Mouse (Mus musculus) forebrain, embryonic 14.5 days (tissue): ENCODE results near the gene Gzmk. TPM values are rescaled to one million over a fixed set of nuclear protein-coding genes. Genes with fewer than 3 reads are reported as not detected.
A peak's percentile ranks its signal among the peaks of the same experiment; 100 is the strongest.

Experiments
- ATAC-seq: fragments of 200-750 bp; cut with Nextera tagmentation; 2 replicates; pipeline ENCODE4 v1.8.0; 2017; ENCODE audit warnings: mild to moderate bottlenecking, moderate library complexity
- DNase-seq: peaks from one replicate; pipeline ENCODE4 v3.0.0-alpha.2; 2015; ENCODE audit warnings: low spot score
- H3K27ac ChIP-seq: fragments of 300-500 bp; sonication (generic); 2 replicates; pipeline ENCODE4 v1.5.1; 2014; ENCODE audit warnings: low read depth, mild to moderate bottlenecking, control low read depth, low read length, moderate library complexity
- H3K27me3 ChIP-seq: fragments of 300-500 bp; sonication (generic); replicated peaks from 2 replicates; pipeline ENCODE4 v1.6.1; 2014; ENCODE audit warnings: low read length, control low read depth, mixed read lengths; ENCODE audit not compliant: control insufficient read depth, insufficient read depth
- H3K36me3 ChIP-seq: fragments of 300-500 bp; sonication (generic); 2 replicates; pipeline ENCODE4 v1.6.1; 2014; ENCODE audit warnings: low read length, control low read depth; ENCODE audit not compliant: control insufficient read depth, insufficient read depth
- H3K4me1 ChIP-seq: fragments of 300-500 bp; sonication (generic); 2 replicates; pipeline ENCODE4 v1.6.1; 2014; ENCODE audit warnings: antibody characterized with exemption, low read length, control low read depth; ENCODE audit not compliant: control insufficient read depth, insufficient read depth
- H3K4me2 ChIP-seq: fragments of 300-500 bp; sonication (generic); 2 replicates; pipeline ENCODE4 v1.6.1; 2014; ENCODE audit warnings: mild to moderate bottlenecking, control low read depth, low read length
- H3K4me3 ChIP-seq: fragments of 300-500 bp; sonication (generic); 2 replicates; pipeline ENCODE4 v1.5.1; 2014; ENCODE audit warnings: low read depth, low read length, control low read depth
- H3K9ac ChIP-seq: fragments of 300-500 bp; sonication (generic); 2 replicates; pipeline ENCODE4 v1.6.1; 2014; ENCODE audit warnings: mild to moderate bottlenecking, low read length, control low read depth, moderate library complexity
- H3K9me3 ChIP-seq: fragments of 300-500 bp; sonication (generic); replicated peaks from 2 replicates; pipeline ENCODE4 v1.6.1; 2016; ENCODE audit warnings: low read length, control low read depth, mixed read lengths; ENCODE audit not compliant: control insufficient read depth
- WGBS: fragments of 180-500 bp; shearing (Covaris S2); extraction: QIAGEN DNeasy Blood & Tissue Kit; methylation state at CpG from one replicate; pipeline ENCODE4 v1.1.7; 2014; 5-methylcytosine and 5-hydroxymethylcytosine counted together
- polyA plus RNA-seq: library from polyadenylated mRNA; unstranded; fragments of >200 nt; fragmentation: Nextera tagmentation; extraction: Ambion mirVana; gene quantifications from 2 replicates; pipeline ENCODE4 v1.2.1, GENCODE M21; 2014

The Gzmk gene
- polyA plus RNA-seq, 1 experiment from 2014 or later: not detected

DNA sequence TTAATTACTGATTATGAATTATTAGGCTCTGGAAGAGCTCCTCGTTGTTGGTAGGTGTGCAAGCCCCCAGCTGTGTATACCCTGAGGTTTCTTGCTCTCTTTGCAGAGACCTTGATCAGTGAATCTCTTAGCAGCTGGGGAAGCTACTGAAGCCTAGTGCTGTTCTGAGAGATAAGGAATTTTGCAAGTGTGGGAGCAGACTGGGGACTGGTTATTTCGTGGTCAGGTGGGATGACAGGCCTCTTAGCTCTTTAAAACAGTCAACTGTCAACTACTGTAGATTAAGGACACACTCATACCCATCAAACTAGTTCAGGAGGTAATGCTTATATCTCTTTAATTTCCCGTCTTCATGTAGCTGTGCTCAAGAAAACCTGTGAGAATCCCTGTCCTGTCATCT lies 13.3 kb downstream of the Gzmk start:
- DNase-seq (no peak), ATAC-seq (no peak)
- Histone ChIP-seq H3K9me3 (no peaks in the 10 kb centered on the region), H3K4me2 (no peak overlapping the region), H3K9ac (no peak overlapping the region), H3K4me1 (no peaks in the 10 kb centered on the region), H3K36me3 (no peaks in the 10 kb centered on the region), H3K4me3 (no peak overlapping the region), H3K27me3 (no peaks in the 10 kb centered on the region), H3K27ac (no peak overlapping the region)
- 79% methylated on average over 3 of the region's 3 CpGs for WGBS

DNA sequence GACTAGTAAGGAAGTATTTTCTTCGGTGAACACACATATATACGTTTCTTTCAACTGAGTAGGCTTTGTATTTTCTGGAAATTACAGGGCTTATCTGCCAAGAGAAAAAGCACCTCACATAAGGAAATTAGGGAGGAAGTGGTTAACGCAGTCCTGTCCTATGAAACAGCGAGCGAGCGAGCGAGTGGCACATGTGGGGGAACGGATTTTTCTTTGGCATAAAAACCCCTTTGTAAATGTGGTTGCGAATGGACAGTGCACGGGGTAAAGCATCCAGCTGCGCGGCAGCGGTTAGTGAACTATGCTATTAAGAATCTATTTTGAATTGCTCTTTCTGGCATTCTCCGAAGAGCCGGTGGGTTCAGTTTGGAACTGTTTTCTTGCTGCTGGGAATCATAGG lies 14.4 kb downstream of the Gzmk start:
- Histone ChIP-seq H3K4me3 (no peak overlapping the region), H3K27ac (no peak overlapping the region), H3K4me1 (no peaks in the 10 kb centered on the region), H3K4me2 (no peak overlapping the region), H3K9me3 (no peaks in the 10 kb centered on the region), H3K9ac (no peak overlapping the region), H3K36me3 (no peaks in the 10 kb centered on the region), H3K27me3 (no peaks in the 10 kb centered on the region)
- DNase-seq: no peak
- no peak for ATAC-seq
- WGBS: 61% methylated on average over 15 of the region's 15 CpGs

DNA sequence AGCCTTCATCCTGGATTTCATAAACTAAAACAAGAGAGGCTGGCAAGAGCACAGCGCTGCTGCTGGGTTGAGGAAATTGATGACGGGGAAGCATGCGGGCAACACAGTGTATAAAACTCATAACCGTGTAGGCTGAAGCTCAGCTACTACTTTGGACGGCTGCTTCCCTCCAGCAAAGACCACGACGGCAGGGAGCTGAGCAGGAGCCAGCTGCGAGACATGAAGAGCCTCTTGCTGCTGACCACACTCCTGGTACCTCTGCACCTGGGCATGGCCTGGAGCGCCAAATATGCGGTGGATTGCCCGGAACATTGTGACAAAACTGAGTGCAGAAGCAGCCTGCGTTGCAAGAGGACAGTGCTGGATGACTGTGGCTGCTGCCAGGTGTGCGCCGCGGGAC lies 16.1 kb downstream of the Gzmk start, which contains the start of gene Esm1:
TSS of gene Esm1 (plus strand) at position 36 of the 400 bp plus-strand sequence.
- Histone ChIP-seq H3K4me3 (no peak within 1 kb of the TSS), H3K9ac (0 out of 2 replicates have a peak within 1 kb of the TSS, but pooled peaks have one; percentile 8), H3K27ac (no peak within 1 kb of the TSS), H3K27me3 (no peaks in the 10 kb centered on the region), H3K4me2 (no peak within 1 kb of the TSS), H3K4me1 (no peaks in the 10 kb centered on the region), H3K9me3 (no peaks in the 10 kb centered on the region), H3K36me3 (no peaks in the 10 kb centered on the region)
- ATAC-seq: no peak
- 57% methylated on average over 15 of the region's 15 CpGs for WGBS
- no peak for DNase-seq

DNA sequence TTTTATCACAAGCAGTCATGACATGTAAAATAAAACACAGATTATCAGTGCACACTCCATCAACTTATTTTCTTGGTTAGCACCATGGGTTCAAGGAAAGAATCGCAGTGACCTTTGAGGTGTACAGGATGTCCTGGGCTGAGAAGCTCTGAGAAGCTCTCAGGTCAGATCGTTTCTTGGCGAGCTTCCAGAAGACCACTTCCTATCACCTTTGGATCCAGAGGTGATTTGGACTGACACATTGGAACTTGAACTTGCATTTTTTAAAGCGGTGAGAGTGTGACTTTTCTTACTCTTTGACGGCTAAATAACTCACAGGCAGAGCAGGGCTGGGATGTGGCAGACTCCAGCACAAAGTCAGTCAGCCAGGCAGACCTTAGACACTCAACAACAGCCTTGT lies 20.4 kb downstream of the Gzmk start:
- Histone ChIP-seq H3K36me3 (no peaks in the 10 kb centered on the region), H3K4me1 (no peaks in the 10 kb centered on the region), H3K9me3 (no peaks in the 10 kb centered on the region), H3K4me2 (no peak overlapping the region), H3K27ac (no peak overlapping the region), H3K4me3 (no peak overlapping the region), H3K27me3 (no peaks in the 10 kb centered on the region), H3K9ac (no peak overlapping the region)
- WGBS: 93% methylated on average over 5 of the region's 5 CpGs
- no peak for DNase-seq
- ATAC-seq: no peak

DNA sequence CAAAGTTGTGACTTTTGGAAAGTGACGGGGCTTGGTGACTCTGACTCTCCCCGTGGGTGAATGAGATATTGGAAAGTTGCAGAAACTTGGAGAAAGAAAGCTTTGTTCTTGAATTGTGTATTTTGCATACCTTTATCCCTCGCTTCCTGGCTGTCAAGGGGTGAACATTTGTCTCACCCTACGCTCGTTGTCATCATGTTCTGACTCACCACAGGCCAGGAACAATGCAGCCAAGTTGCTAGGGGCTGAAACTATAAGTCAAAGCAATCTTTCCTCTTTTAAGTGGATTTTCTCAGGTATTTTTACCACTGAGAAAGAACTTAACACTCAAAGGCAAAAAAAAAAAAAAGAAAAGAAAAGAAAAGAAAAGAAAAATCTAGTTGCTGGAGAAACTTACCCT lies 22.6 kb downstream of the Gzmk start:
- Histone ChIP-seq H3K4me3 (no peak overlapping the region), H3K9me3 (no peaks in the 10 kb centered on the region), H3K27ac (no peak overlapping the region), H3K4me1 (no peaks in the 10 kb centered on the region), H3K4me2 (no peak overlapping the region), H3K36me3 (no peaks in the 10 kb centered on the region), H3K27me3 (no peaks in the 10 kb centered on the region), H3K9ac (no peak overlapping the region)
- WGBS: 70% methylated on average over 5 of the region's 5 CpGs
- ATAC-seq: no peak
- no peak for DNase-seq

DNA sequence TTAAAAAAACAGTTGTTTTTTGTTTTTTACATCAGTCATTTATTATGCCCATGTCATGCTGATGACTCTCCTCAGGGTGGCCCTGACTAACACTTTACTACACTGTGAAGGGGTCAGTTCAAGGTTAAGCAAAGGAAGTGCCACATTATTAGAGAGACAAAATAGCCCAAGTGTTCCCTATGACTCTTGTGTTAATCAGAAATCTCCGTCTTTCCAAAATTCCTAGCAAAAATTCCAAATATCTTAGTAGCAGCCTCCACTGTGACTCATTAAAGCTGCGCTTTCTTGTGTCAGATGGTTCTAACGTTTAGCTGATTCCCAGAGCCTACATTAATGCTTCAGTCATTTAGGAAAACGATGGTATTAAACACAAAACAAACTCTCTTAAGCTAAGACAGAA lies 23.5 kb downstream of the Gzmk start:
- H3K27me3 ChIP-seq: no peaks in the 10 kb centered on the region
- WGBS: 74% methylated on average over 4 of the region's 4 CpGs

DNA sequence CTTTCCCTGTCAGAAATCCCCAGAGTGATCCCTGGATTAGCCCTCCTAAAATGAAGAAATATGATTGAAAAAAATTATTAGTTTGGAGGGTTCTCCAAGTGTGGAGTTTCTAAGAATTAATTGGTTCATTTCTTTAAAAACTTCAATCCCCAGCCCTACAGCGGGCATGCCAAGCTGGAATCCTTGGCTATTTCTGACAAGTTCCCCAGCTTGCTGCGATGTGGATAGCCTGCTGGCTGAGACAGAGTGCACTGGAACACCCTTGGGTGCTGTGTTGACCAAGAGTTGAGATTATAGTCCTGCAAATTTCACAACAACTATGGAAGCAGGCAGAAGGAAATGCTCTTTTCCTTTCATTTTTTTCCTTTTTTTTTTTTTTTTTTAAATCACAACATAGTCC lies 24.1 kb downstream of the Gzmk start:
- no peak overlapping the region for H3K4me3 ChIP-seq
- WGBS: 78% methylated on average over 2 of the region's 2 CpGs
- no peaks in the 10 kb centered on the region for H3K36me3 ChIP-seq
- no peak overlapping the region for H3K9ac ChIP-seq
- no peak overlapping the region for H3K4me2 ChIP-seq
- H3K27ac ChIP-seq: no peak overlapping the region
- ATAC-seq: no peak
- H3K9me3 ChIP-seq: no peaks in the 10 kb centered on the region
- no peaks in the 10 kb centered on the region for H3K27me3 ChIP-seq
- no peaks in the 10 kb centered on the region for H3K4me1 ChIP-seq
- no peak for DNase-seq

More for the DNA sequence above, 23.5 kb downstream of the Gzmk start:
- Histone ChIP-seq H3K4me3 (no peak overlapping the region), H3K4me1 (no peaks in the 10 kb centered on the region), H3K9me3 (no peaks in the 10 kb centered on the region), H3K9ac (no peak overlapping the region), H3K36me3 (no peaks in the 10 kb centered on the region), H3K27ac (no peak overlapping the region), H3K4me2 (no peak overlapping the region)
- ATAC-seq: no peak
- no peak for DNase-seq

DNA sequence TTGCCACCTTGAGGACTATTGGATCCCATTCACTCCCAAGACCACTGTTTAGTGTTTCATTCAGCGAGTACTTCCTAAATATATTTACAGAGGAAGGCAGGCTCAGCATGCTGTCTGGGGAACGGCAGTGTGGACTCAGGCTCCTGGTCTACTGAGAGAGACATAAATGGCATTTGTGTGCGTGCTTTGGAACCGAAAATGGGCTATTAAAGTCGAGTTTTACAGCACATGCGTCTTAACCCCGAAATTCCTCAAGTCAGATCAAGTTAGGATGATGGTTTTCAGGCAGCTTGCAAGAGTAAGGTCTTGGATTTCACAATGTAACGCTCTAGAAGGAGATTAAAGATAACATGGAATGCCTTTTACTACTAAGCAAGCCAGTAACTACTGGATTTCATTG lies 25.0 kb downstream of the Gzmk start:
- H3K36me3 ChIP-seq: no peaks in the 10 kb centered on the region
- no peaks in the 10 kb centered on the region for H3K4me1 ChIP-seq
- no peak overlapping the region for H3K4me3 ChIP-seq
- no peak overlapping the region for H3K4me2 ChIP-seq
- no peak overlapping the region for H3K27ac ChIP-seq
- no peaks in the 10 kb centered on the region for H3K27me3 ChIP-seq
- H3K9me3 ChIP-seq: no peaks in the 10 kb centered on the region
- DNase-seq: no peak
- H3K9ac ChIP-seq: no peak overlapping the region
- no peak for ATAC-seq
- 87% methylated on average over 8 of the region's 8 CpGs for WGBS

DNA sequence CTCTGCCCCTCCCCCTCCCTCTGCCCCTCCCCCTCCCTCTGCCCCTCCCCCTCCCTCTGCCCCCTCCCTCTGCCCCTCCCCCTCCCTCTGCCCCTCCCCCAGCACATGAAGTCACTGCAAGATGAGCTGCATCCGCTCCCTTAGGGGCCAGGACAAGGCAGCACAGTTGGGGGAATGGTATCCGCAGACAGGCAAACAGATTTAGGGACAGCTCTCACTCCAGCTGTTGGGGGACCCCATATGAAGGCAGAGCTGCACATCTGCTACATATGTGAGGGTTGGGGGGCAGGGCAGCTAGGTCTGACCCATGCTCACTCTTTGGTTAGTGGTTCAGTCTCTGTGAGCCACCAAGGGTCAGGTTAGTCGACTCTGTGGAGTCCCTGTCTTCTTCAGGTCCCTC lies 26.4 kb downstream of the Gzmk start:
- WGBS: 84% methylated on average over 3 of the region's 3 CpGs
- no peak overlapping the region for H3K27ac ChIP-seq
- no peak overlapping the region for H3K9ac ChIP-seq
- DNase-seq (no peak), ATAC-seq (no peak)
- H3K4me2 ChIP-seq: no peak overlapping the region
- H3K4me3 ChIP-seq: no peak overlapping the region
- H3K4me1 ChIP-seq: no peaks in the 10 kb centered on the region
- H3K27me3 ChIP-seq: no peaks in the 10 kb centered on the region
- H3K9me3 ChIP-seq: no peaks in the 10 kb centered on the region
- no peaks in the 10 kb centered on the region for H3K36me3 ChIP-seq
